Mouse (Mus musculus): ENCODE data around the gene Wdr27.
"Not testable (repeated sequence)": the region's sequence is repeated elsewhere in the genome, so short reads cannot be mapped to it uniquely, and the experiment has no call there.

DNA sequence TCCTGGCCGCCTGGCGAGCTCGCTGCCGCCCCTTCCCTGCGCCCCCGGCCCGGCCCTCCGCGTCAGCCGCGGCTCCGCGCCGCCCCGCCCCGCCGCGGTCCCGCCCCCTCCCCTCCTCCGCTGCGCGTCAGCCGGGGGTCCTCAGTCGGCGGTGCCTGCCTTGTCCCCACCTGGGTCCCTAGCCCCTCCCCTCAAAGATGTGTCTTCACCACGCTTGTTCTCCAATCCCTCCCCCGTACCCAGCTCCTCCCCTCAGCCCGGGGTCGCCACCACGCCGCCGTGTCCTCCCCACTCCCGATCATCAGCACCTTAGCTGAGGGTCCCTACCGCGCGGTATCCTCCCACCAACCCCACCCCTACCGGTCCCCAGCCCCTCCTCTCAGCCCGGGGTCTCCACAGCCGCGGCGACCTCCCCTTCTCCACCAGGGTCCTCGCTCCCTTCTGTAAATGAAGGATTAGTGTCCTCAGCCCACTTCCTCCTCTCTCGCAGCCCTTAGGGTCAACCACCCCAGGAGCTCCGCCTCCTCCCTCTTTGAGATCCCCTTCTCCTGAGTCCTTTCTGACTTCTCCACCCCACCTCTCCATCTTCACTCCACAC is 18.7 kb upstream of the Wdr27 start:
- TF ChIP-seq CTCF (IDR thresholded peaks at IDR 0.05; ENCODE audit: low read depth, low read length); POLR2A (IDR thresholded peaks at IDR 0.05; ENCODE audit: borderline replicate concordance, low read depth, low read length): not testable (repeated sequence)
